Mouse (Mus musculus) ES-Bruce4 (cell line): Measurements from ENCODE around the gene Acat2. TPM values are rescaled to one million over a fixed set of nuclear protein-coding genes. Genes with fewer than 3 reads are reported as not detected.

Source experiments
- H3K27ac ChIP-seq: 2 replicates; pipeline ENCODE4 v1.5.1; 2012; ENCODE audit warnings: low read length, inconsistent platforms; ENCODE audit not compliant: insufficient read depth
- H3K27me3 ChIP-seq: 2 replicates; pipeline ENCODE4 v1.6.1; 2012; ENCODE audit warnings: mild to moderate bottlenecking, low read length, inconsistent platforms; ENCODE audit not compliant: control insufficient read depth, poor library complexity, insufficient read depth, severe bottlenecking
- H3K36me3 ChIP-seq: 2 replicates; pipeline ENCODE4 v1.6.1; 2012; ENCODE audit warnings: inconsistent platforms, mild to moderate bottlenecking, low read length, moderate library complexity; ENCODE audit not compliant: control insufficient read depth, poor library complexity, insufficient read depth, severe bottlenecking
- H3K4me1 ChIP-seq: one replicate; pipeline ENCODE4 v1.8.1; 2011; ENCODE audit warnings: low read length; ENCODE audit not compliant: control insufficient read depth, insufficient read depth
- H3K4me3 ChIP-seq: 2 replicates; pipeline ENCODE4 v1.5.1; 2011; ENCODE audit warnings: low read depth, mild to moderate bottlenecking, low read length
- H3K9ac ChIP-seq: 2 replicates; pipeline ENCODE4 v1.6.1; 2012; ENCODE audit warnings: low read depth, mild to moderate bottlenecking, inconsistent platforms; ENCODE audit not compliant: poor library complexity, severe bottlenecking
- H3K9me3 ChIP-seq: replicated peaks from 2 replicates; pipeline ENCODE4 v1.6.1; 2012; ENCODE audit warnings: mild to moderate bottlenecking, low read length, inconsistent platforms; ENCODE audit not compliant: control insufficient read depth, poor library complexity, insufficient read depth, severe bottlenecking
- CTCF ChIP-seq: IDR thresholded peaks from one replicate; pipeline ENCODE4 v1.8.1; 2011; ENCODE audit warnings: low read depth, low read length
- EP300 ChIP-seq: IDR thresholded peaks from 2 replicates; pipeline ENCODE4 v1.6.1; 2011; ENCODE audit warnings: low read depth, low read length; ENCODE audit not compliant: insufficient read depth
- POLR2A ChIP-seq: IDR thresholded peaks from one replicate; pipeline ENCODE4 v1.8.1; 2011; ENCODE audit warnings: low read length; ENCODE audit not compliant: insufficient read depth
- polyA plus RNA-seq: library from polyadenylated mRNA; stranded (reverse); fragments of >200 nt; gene quantifications from 2 replicates; pipeline ENCODE4 v1.2.4, GENCODE M21; 2011; ENCODE audit warnings: low read depth; ENCODE audit not compliant: missing spikeins, insufficient read depth, insufficient read length

Gene Acat2
- polyA plus RNA-seq, 1 experiment = 104 TPM

DNA sequence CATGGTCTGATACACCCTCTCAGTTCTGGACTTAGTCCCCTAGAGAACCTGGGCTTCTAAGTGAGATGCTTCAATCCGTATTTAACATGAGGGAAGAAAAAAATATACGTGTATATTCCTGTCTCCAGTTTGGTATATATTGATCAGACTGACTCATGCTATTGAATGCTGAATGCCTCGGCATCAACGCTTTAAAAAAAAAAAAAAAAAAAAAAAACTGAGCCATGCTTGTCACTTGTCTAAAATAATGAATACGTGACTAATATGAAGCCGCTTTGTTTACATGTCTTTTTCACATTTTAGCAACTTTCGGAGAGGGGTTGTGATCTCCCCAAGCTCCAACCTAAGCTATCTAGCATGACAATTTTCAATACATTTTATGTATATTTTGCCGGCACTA is 50.2 kb downstream of the Acat2 start:
- Histone ChIP-seq H3K27me3 (no peaks in the 10 kb centered on the region), H3K36me3 (peaks cover 27% of the 10 kb centered on the region)

DNA sequence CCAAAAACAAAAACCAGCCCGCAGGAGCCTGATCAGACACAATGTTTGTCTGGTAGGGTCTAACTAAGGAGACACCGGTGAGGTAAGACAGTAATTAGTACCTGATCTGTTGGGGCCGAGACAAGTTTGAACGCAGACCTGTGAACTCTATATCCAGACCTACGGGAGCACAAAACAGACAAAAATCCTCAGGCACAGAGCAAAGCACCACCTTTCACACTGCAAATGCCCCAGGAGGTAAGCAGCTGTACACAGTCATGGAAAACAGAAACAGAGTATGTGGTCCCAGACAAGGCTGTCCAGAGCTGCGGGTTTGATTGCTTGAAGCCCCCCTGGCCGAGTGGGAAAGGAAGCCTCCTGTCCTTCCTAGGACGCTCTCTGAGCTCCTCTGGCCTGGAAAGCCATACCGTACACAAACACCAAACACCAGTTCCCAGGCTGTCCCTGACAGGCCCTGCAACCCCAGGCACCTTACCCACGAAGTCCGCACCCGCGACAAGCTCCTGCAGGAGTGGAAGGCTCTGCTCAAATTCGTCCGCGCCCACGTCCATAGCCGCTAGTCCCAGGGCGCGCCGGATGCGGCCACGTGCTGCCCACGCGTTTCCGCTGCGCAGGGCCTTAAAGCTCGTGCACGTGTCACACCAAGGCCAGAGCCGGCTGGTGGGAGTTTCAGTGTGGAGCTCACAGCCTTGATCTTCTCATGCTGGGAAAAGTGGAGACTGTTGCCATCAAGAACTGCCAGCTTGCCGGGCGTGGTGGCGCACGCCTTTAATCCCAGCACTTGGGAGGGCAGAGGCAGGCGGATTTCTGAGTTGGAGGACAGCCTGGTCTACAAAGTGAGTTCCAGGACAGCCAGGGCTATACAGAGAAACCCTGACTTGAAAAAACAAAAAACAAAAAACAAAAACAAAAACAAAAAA is 50.9 kb downstream of the Acat2 start, which contains the start of gene Pnldc1:
Pnldc1 (minus strand) TSS at position 870 of the 920 bp plus-strand sequence.
- Histone ChIP-seq H3K9ac (peak within 1 kb of the TSS; percentile 34), H3K36me3 (peaks cover 27% of the 10 kb centered on the region)

More for the DNA sequence above, 50.2 kb downstream of the Acat2 start:
- Histone ChIP-seq H3K9ac (peak overlapping the region; percentile 34; the same call in 1 of the 2 replicates), H3K4me1 (no peaks in the 10 kb centered on the region), H3K27ac (no peak overlapping the region), H3K4me3 (no peak overlapping the region; the same call in 1 of the 2 replicates), H3K9me3 (no peaks in the 10 kb centered on the region)
- TF ChIP-seq EP300 = no peak

DNA sequence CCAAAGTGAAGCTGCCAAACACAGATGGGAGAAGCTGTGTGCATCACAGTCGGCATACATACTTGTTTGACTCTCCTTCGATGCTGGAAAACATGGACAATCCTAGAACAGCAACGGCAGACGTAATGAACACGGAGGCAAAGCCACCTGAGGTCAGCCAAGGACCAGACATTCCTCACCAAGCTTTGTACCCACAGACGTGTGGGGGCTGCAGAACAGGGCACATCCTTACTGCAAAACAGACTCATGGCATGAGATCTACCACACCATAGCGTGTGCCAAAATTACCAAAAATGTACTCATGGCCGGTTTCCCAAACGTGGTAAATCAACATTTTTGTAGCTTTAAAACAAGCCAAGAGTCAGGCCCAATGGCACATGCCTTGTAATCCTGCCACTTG is 54.1 kb downstream of the Acat2 start:
- Histone ChIP-seq H3K4me1 (no peaks in the 10 kb centered on the region), H3K9me3 (no peaks in the 10 kb centered on the region), H3K9ac (no peak overlapping the region), H3K27ac (no peak overlapping the region), H3K36me3 (peaks cover 12% of the 10 kb centered on the region; the same call in 1 of the 2 replicates), H3K4me3 (no peak overlapping the region), H3K27me3 (no peaks in the 10 kb centered on the region)
- TF ChIP-seq POLR2A (no peak), EP300 (no peak)

More for the DNA sequence above, 50.9 kb downstream of the Acat2 start, which contains the start of gene Pnldc1:
- Histone ChIP-seq H3K9me3 (no peaks in the 10 kb centered on the region), H3K27me3 (no peaks in the 10 kb centered on the region), H3K4me1 (no peaks in the 10 kb centered on the region), H3K4me3 (peak within 1 kb of the TSS; percentile 67), H3K27ac (no peak within 1 kb of the TSS)
- TF ChIP-seq CTCF (no peak), EP300 (no peak), POLR2A (no peak)

DNA sequence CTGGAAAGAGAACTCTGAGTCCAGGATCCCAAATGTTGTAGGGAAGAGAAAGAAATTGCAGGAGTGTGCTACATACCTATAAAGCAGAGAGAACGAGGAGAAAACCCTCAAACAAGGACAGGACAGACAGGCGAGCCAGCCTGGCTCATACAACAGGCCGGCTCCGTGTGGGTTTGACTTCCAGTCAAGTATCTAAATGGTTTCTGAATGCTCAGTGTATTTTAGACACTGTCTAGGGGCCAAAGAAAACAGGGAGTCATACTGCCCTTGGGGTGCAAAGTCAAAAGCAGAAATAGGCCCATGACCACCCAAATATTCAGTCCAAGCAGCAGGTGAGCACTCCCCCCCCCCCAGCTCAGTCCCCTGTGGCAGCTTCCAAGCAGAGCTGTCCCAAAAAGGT is 54.7 kb downstream of the Acat2 start:
- Histone ChIP-seq H3K4me3 (no peak overlapping the region), H3K27ac (no peak overlapping the region), H3K27me3 (no peaks in the 10 kb centered on the region), H3K36me3 (peaks cover 12% of the 10 kb centered on the region; the same call in 1 of the 2 replicates), H3K9ac (no peak overlapping the region), H3K9me3 (no peaks in the 10 kb centered on the region), H3K4me1 (no peaks in the 10 kb centered on the region)
- TF ChIP-seq POLR2A (no peak), EP300 (no peak), CTCF (no peak)

DNA sequence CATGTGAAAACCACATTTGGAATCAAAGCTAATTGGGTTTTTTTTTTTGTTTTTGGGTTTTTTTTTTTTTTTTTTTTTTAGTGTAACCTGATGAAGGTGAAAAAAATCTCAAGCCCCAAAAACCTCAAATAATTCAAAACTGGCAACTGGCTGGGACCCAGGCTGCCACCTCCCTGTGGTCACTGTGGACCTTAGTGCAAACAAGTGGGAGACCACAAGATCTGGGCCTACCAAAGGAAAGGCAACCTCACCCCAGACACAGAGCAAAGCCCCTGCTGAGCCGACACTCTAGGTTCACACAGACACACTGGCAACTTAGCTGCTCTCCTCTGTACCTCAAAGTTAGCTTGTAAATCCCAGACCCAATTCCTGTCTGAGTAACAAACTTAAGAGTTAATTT is 56.2 kb downstream of the Acat2 start:
- peaks cover 12% of the 10 kb centered on the region; the same call in 1 of the 2 replicates for H3K36me3 ChIP-seq
- H3K9me3 ChIP-seq = no peaks in the 10 kb centered on the region
- no peak for TF ChIP-seq POLR2A
- no peak for TF ChIP-seq EP300
- TF ChIP-seq CTCF = no peak

More for the DNA sequence above, 56.2 kb downstream of the Acat2 start:
- no peaks in the 10 kb centered on the region for H3K27me3 ChIP-seq
- H3K4me3 ChIP-seq = no peak overlapping the region
- no peak overlapping the region for H3K27ac ChIP-seq
- H3K9ac ChIP-seq = no peak overlapping the region
- H3K4me1 ChIP-seq = no peaks in the 10 kb centered on the region
